Mouse (Mus musculus) bone marrow, adult 2 months (tissue): ENCODE results near the gene Samsn1.

Experiments used
- CTCF ChIP-seq: fragments of 200-500 bp; IDR thresholded peaks from 2 replicates; pipeline ENCODE4 v1.5.1; 2011; ENCODE audit warnings: low read length, control low read depth; ENCODE audit not compliant: control insufficient read depth, insufficient read depth
- POLR2A ChIP-seq: fragments of 200-500 bp; IDR thresholded peaks from 2 replicates; pipeline ENCODE4 v1.6.1; 2011; ENCODE audit warnings: low read depth, mild to moderate bottlenecking, control low read depth, low read length, borderline replicate concordance; ENCODE audit not compliant: control insufficient read depth

- TF ChIP-seq CTCF (no peak), POLR2A (no peak)
Observed at GRCm38 (mm10) chr16:75961487-75961886, 60.6 kb downstream of the Samsn1 start.
